Mouse (Mus musculus) heart, adult 18-20 months (tissue): ENCODE data around the gene Rufy1. TPM values are rescaled to one million over a fixed set of nuclear protein-coding genes. Genes with fewer than 3 reads are reported as not detected.
A peak's percentile ranks its signal among the peaks of the same experiment; 100 is the strongest.

ENCODE experiments used
- DNase-seq, 2 experiments: peaks; one replicate each; pipeline ENCODE4 v3.0.0; 2021 to 2022; ENCODE audit warnings: mixed read lengths in 1 of 2
- microRNA-seq, 2 experiments: library from miRNA; unstranded; fragments of <30 nt; microRNA quantifications; one replicate each; pipeline ENCODE4 v1.2.0; 2022
- total RNA-seq, 2 experiments: library from RNA; stranded (reverse); gene quantifications; 2 replicates each; pipeline ENCODE4 v1.2.3; 2021

Gene Rufy1
- total RNA-seq, 2 experiments from 2014 or later = 28.3 to 35.5 TPM

GRCm38 (mm10) chr11:50354851-50355250 is 76.1 kb downstream of the Rufy1 start:
- no peak for DNase-seq

- DNase-seq = no peak
These were observed 76.8 kb downstream of the Rufy1 start, which contains the start of gene Cby3 for GRCm38 (mm10) chr11:50354162-50354561. TSS of gene Cby3 (plus strand) at chr11:50354462.

- no peak for DNase-seq
These were observed 78.7 kb downstream of the Rufy1 start for GRCm38 (mm10) chr11:50352177-50352576.

GRCm38 (mm10) chr11:50346256-50347032 is 84.5 kb downstream of the Rufy1 start:
- DNase-seq = no peak

GRCm38 (mm10) chr11:50345486-50345885 is 85.4 kb downstream of the Rufy1 start:
- peak in 1 of 2 experiments; percentile 6 for DNase-seq

Small RNAs within 50 kb of the gene (microRNA-seq; reads per million reads assigned to microRNA genes)
- gene Mir804 = 0 reads per million in 2 experiments

Other genes starting within 250 kb of the Rufy1 start
- gene Sqstm1, start 220.3 kb downstream of the Rufy1 start, total RNA-seq = 100 to 1,000 TPM; 367 to 455 TPM
- 10 to 100 TPM; 70.3 to 79.9 TPM for gene Mgat4b, start 220.2 kb downstream of the Rufy1 start, total RNA-seq
- 10 to 100 TPM in 1 of 2 experiments, 1 to 10 TPM in 1; 5.9 to 10.2 TPM for gene Ltc4s, start 192.5 kb downstream of the Rufy1 start, total RNA-seq
- gene Maml1, start 138.8 kb downstream of the Rufy1 start, total RNA-seq = 1 to 10 TPM; 8.8 to 9.6 TPM
- 100 to 1,000 TPM; 311 to 325 TPM for gene Canx, start 105.5 kb downstream of the Rufy1 start, total RNA-seq
- gene Cby3, start 76.7 kb downstream of the Rufy1 start, total RNA-seq = not detected
- gene Hnrnph1, start 54.1 kb downstream of the Rufy1 start, total RNA-seq = 10 to 100 TPM; 97.0 to 99.6 TPM
- 1 to 10 TPM; 7.3 to 8.2 TPM for gene Adamts2, start 171.0 kb upstream of the Rufy1 start, total RNA-seq